Comparison of ENCODE assay signal across 9 mouse cellular contexts in the genomic region with DNA sequence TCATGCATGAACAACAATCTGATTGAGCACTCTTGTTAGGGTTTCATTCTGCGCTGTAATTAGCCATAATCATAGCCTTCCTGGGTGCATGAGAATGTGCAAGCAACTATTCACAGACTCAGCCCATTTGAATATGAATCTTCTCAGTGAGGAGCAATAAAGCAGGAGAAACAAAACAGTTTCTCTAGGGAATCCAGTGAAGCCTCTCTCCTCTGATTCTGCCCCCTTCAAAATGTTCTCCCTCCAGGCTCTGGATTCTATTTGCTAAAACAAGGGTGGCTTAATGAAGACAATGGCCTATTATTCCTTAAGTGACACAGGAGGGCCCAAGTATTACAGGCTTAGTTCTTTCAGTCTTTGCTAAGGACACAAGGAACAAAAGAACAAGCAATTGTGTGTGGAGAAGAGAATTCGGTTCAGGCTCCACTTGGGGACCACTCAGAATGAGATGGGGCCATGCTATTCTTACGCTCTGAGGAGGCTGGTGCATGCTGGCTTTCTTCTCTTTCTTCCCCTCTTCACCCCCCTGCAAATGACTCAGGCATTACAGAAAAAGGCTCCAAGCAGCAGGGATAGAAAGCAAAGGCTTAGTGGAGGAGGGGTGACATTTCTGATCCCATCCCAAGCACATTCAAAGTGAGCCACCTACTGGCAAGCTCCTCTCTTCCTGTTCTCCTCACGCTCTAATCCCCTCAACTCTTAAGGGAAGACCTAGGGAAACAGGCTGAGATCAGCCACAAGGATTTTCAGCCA.
DNase-seq lines count a peak whose midpoint lies in the region; ATAC-seq lines count a peak whose summit lies in the region.
"Had no signal": no experiment of that assay in that cellular context is flagged by ENCODE, and none has a peak within 500 bp of the region (broad histone marks: within the 10 kb centered on the region; RNA-seq: fewer than 3 reads in every experiment).

No protein-coding gene starts in this region.

- no peak overlapping the region for H3K4me3 ChIP-seq in hindbrain, embryonic 16.5 days (ENCODE audit: low read length)
- H3K4me3 ChIP-seq: embryonic facial prominence, embryonic 13.5 days had no signal

- peak; percentile 95 for ATAC-seq in hindbrain, embryonic 16.5 days
- ATAC-seq in megakaryocyte, adult 5-6 weeks (ENCODE audit: poor library complexity, severe bottlenecking) = 0 out of 2 replicates have a peak, but pooled peaks have one; percentile 7
- ATAC-seq in monocyte, adult 5-6 weeks (replicated peaks; ENCODE audit: insufficient number of reproducible peaks, low FRiP score, low TSS enrichment, poor library complexity, severe bottlenecking) = no peak

- no peaks in the 10 kb centered on the region for H3K36me3 ChIP-seq in hindbrain, embryonic 16.5 days (ENCODE audit: control insufficient read depth, insufficient read depth, low read length)
- H3K36me3 ChIP-seq: embryonic facial prominence, embryonic 13.5 days had no signal

- 0 out of 2 replicates have a peak overlapping the region, but pooled peaks have one; percentile 7 for H3K4me2 ChIP-seq in hindbrain, embryonic 16.5 days (ENCODE audit: low read length)
- H3K4me2 ChIP-seq: embryonic facial prominence, embryonic 13.5 days had no signal

- no peak overlapping the region for H3K9ac ChIP-seq in hindbrain, embryonic 16.5 days (ENCODE audit: low read depth, low read length)
- H3K9ac ChIP-seq: embryonic facial prominence, embryonic 13.5 days had no signal

- no peaks in the 10 kb centered on the region for H3K9me3 ChIP-seq in hindbrain, embryonic 16.5 days (ENCODE audit: control insufficient read depth, low read length)
- H3K9me3 ChIP-seq: embryonic facial prominence, embryonic 13.5 days had no signal

- H3K27ac ChIP-seq in hindbrain, embryonic 16.5 days (ENCODE audit: low read depth, low read length) = peak overlapping the region; percentile 71
- H3K27ac ChIP-seq: embryonic facial prominence, embryonic 13.5 days had no signal

- DNase-seq in R1 (ENCODE audit: low read depth, low spot score) = peak; percentile 73
- peak; percentile 83 to 85 for DNase-seq in cerebellum, postnatal 10 days
- peak; percentile 54 to 59 for DNase-seq in frontal cortex, postnatal 14 days (ENCODE audit: low spot score in 2 of 2)
- peak; percentile 64 to 75 for DNase-seq in layer of hippocampus, postnatal 36 days
- peak; percentile 29 for DNase-seq in right cerebral cortex, postnatal 14 days

- 8% methylated on average over 4 of the region's 4 CpGs for WGBS in hindbrain, embryonic 16.5 days

- H3K27me3 ChIP-seq in hindbrain, embryonic 16.5 days (replicated peaks; ENCODE audit: control insufficient read depth, insufficient read depth, low read length) = no peaks in the 10 kb centered on the region
- H3K27me3 ChIP-seq: embryonic facial prominence, embryonic 13.5 days had no signal

- peaks cover 9% of the 10 kb centered on the region for H3K4me1 ChIP-seq in hindbrain, embryonic 16.5 days (ENCODE audit: control insufficient read depth, insufficient read depth, low read depth, low read length)

Comparison
In these comparisons a context has a peak if more than half of its experiments do, and no peak if none do; other contexts are left out.
1. DNase-seq: peak in every context shown above with its lines; median percentile 84 in cerebellum, postnatal 10 days; 73 in R1; 70 in layer of hippocampus, postnatal 36 days; 56 in frontal cortex, postnatal 14 days; 29 in right cerebral cortex, postnatal 14 days.